Mouse (Mus musculus) cerebellum, postnatal 25 days (tissue): ENCODE measurements at regions not wholly inside any gene's neighbourhood (a gene's known extent, or its start where the extent isn't known, plus 50 kb on each side); places are given as distances from the start of the nearest gene placed in this dataset.

Experiments used
- DNase-seq, 2 experiments: peaks; one replicate each; pipeline ENCODE4 v3.0.0; 2021; ENCODE audit warnings: mixed read lengths in 2 of 2

GRCm38 (mm10) chr4:53217608-53218290 is 58.1 kb upstream of the Abca1 start:
- peak; percentile 73 to 77 for DNase-seq

DNA sequence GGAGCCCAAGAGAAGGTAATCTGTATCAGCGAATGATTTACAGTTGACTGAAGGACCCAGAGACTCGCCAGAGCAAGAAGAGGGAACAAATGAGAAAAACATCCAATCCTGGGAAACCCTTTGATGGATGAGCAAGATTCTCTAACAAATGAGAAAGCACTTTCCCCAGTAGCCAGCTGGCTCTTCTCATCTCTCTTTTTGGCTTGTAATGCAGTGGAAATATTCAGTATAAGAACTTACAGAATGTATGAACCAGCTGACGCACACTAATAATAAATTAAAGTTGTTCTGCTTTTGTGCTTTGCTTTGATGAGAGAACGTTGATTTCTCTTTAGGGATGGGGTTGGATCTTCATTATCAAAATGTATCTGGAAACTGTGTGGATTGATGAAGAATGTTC is 52.8 kb upstream of the Abca1 start:
- no peak for DNase-seq

DNA sequence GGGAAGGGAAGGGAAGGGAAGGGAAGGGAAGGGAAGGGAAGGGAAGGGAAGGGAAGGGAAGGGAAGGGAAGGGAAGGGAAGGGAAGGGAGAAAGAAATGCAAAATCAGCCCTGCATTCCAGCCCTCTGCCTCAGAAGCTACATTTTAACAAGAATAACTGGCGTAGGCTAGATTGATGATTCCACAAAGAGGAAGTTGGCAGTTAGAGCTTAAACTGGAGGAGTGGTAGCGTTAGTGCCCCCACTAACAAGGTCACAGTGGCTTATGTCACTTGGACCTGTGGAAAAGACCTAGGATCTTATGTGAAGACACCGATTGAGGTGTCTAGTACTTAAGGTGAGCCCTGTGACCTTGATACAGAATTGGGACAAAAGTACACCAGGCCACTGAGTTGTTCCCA is 51.0 kb upstream of the Abca1 start:
- DNase-seq, result no peak
